Mouse (Mus musculus) cerebellum, adult 8-10 months (tissue): Measurements from ENCODE around the gene Usp48.
A peak's percentile ranks its signal among the peaks of the same experiment; 100 is the strongest.
"Not testable (repeated sequence)": the region's sequence is repeated elsewhere in the genome, so short reads cannot be mapped to it uniquely, and the experiment has no call there.

Experiments used
- DNase-seq: peaks from one replicate; pipeline ENCODE4 v3.0.0; 2022

Usp48 gene

GRCm38 (mm10) chr4:137593601-137594495 is at the start of gene Usp48:
Gene Usp48, plus strand, starts transcription at chr4:137593755.
- peak; percentile 98 for DNase-seq

- DNase-seq, result no peak
These were observed 48.0 kb upstream of the Usp48 start for GRCm38 (mm10) chr4:137545568-137545967.

- peak; percentile 34 for DNase-seq
These were observed 47.5 kb upstream of the Usp48 start for GRCm38 (mm10) chr4:137546003-137546525.

GRCm38 (mm10) chr4:137553466-137553865 is 40.1 kb upstream of the Usp48 start:
- peak; percentile 68 for DNase-seq

GRCm38 (mm10) chr4:137556673-137557210 is 36.8 kb upstream of the Usp48 start:
- DNase-seq, result no peak

- DNase-seq, result no peak
These were observed 23.7 kb upstream of the Usp48 start for GRCm38 (mm10) chr4:137569873-137570272.

- no peak for DNase-seq
These were observed 19.1 kb upstream of the Usp48 start, which contains the start of gene Ldlrad2 for GRCm38 (mm10) chr4:137574469-137574868. Gene Ldlrad2, minus strand, starts transcription at chr4:137574569.

- DNase-seq, result no peak
These were observed 16.1 kb upstream of the Usp48 start for GRCm38 (mm10) chr4:137577486-137577885.

- peak; percentile 82 for DNase-seq
These were observed 15.2 kb upstream of the Usp48 start for GRCm38 (mm10) chr4:137578181-137578845.

GRCm38 (mm10) chr4:137579789-137580188 is 13.8 kb upstream of the Usp48 start:
- no peak for DNase-seq

- DNase-seq, result no peak
These were observed 13.3 kb upstream of the Usp48 start for GRCm38 (mm10) chr4:137580299-137580698.

GRCm38 (mm10) chr4:137581815-137582214 is 11.7 kb upstream of the Usp48 start:
- no peak for DNase-seq

- DNase-seq, result not testable (repeated sequence)
These were observed 4.5 kb upstream of the Usp48 start for GRCm38 (mm10) chr4:137589095-137589494.

GRCm38 (mm10) chr4:137589586-137589985 is 4.0 kb upstream of the Usp48 start:
- no peak for DNase-seq

- no peak for DNase-seq
These were observed 2.6 kb upstream of the Usp48 start for GRCm38 (mm10) chr4:137590961-137591360.

GRCm38 (mm10) chr4:137594496-137595270 is 1.1 kb downstream of the Usp48 start:
- no peak for DNase-seq

- no peak for DNase-seq
These were observed 3.6 kb downstream of the Usp48 start for GRCm38 (mm10) chr4:137597098-137597630.

GRCm38 (mm10) chr4:137598577-137598976 is 5.0 kb downstream of the Usp48 start:
- no peak for DNase-seq

- no peak for DNase-seq
These were observed 10.1 kb downstream of the Usp48 start for GRCm38 (mm10) chr4:137603449-137604171.

- no peak for DNase-seq
These were observed 13.5 kb downstream of the Usp48 start for GRCm38 (mm10) chr4:137607023-137607422.

- no peak for DNase-seq
These were observed 15.7 kb downstream of the Usp48 start for GRCm38 (mm10) chr4:137609281-137609680.

GRCm38 (mm10) chr4:137609702-137610101 is 16.1 kb downstream of the Usp48 start:
- DNase-seq, result no peak
